Mouse (Mus musculus): ENCODE data around the gene Snai1. TPM values are rescaled to one million over a fixed set of nuclear protein-coding genes. Genes with fewer than 3 reads are reported as not detected.

Snai1 gene
- polyA plus RNA-seq, 1 experiment from 2014 or later = 17.4 TPM

DNA sequence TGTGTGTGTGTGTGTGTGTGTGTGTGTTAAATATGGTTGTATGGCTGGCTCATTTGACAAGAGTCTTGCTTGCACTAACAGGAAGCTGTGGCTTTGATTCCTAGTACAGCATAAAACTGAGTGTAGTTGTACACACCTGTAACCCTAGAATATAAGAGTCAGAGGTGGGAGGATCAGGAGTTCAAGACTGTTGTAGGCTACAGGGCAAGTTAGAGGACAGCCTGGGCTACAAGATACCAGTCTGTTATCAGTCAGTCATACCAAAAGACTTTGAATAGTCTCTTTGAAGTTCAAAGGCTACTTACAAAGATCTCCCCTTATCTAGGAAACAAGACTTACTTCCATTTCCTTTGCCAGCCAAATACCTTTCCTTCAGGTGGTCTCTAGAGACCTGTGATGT lies 4.1 kb upstream of the Snai1 start:
- H3K36me3 ChIP-seq (ENCODE audit: control insufficient read depth, insufficient read depth, low read length) = no peaks in the 10 kb centered on the region
- H3K4me3 ChIP-seq (ENCODE audit: low read depth, low read length) = no peak overlapping the region
- H3K9ac ChIP-seq (ENCODE audit: low read length) = no peak overlapping the region
- DNase-seq (ENCODE audit: low spot score) (no peak), ATAC-seq (replicated peaks; ENCODE audit: low FRiP score, low TSS enrichment, low read depth) (no peak)
- H3K9me3 ChIP-seq (ENCODE audit: control insufficient read depth, low read length) = no peaks in the 10 kb centered on the region
- H3K27ac ChIP-seq (ENCODE audit: low read depth) = no peak overlapping the region
- no peak overlapping the region for H3K4me2 ChIP-seq (ENCODE audit: low read length)
- peaks cover 5% of the 10 kb centered on the region for H3K4me1 ChIP-seq (replicated peaks; ENCODE audit: control insufficient read depth, insufficient read depth, low read length)
- H3K27me3 ChIP-seq (replicated peaks; ENCODE audit: control insufficient read depth, insufficient read depth, low read length) = peaks cover 14% of the 10 kb centered on the region

- 38% methylated on average over 10 of the region's 10 CpGs for WGBS
- no peak overlapping the region for H3K9ac ChIP-seq (ENCODE audit: low read length)
- peaks cover 20% of the 10 kb centered on the region for H3K4me1 ChIP-seq (replicated peaks; ENCODE audit: control insufficient read depth, insufficient read depth, low read length)
- no peak for DNase-seq (ENCODE audit: low spot score)
- no peak overlapping the region for H3K4me2 ChIP-seq (ENCODE audit: low read length)
- H3K4me3 ChIP-seq (ENCODE audit: low read depth, low read length) = no peak overlapping the region
- no peaks in the 10 kb centered on the region for H3K9me3 ChIP-seq (ENCODE audit: control insufficient read depth, low read length)
- ATAC-seq (replicated peaks; ENCODE audit: low FRiP score, low TSS enrichment, low read depth) = no peak
- no peak overlapping the region for H3K27ac ChIP-seq (ENCODE audit: low read depth)
- no peaks in the 10 kb centered on the region for H3K36me3 ChIP-seq (ENCODE audit: control insufficient read depth, insufficient read depth, low read length)
- H3K27me3 ChIP-seq (replicated peaks; ENCODE audit: control insufficient read depth, insufficient read depth, low read length) = peaks cover 14% of the 10 kb centered on the region
Measured at GRCm38 (mm10) chr2:167536320-167536945, 1.6 kb upstream of the Snai1 start.

GRCm38 (mm10) chr2:167538671-167539306 lies 794 bp downstream of the Snai1 start:
- Histone ChIP-seq H3K27ac (ENCODE audit: low read depth) (peak overlapping the region; percentile 51; the same call in 1 of the 2 replicates), H3K9me3 (ENCODE audit: control insufficient read depth, low read length) (no peaks in the 10 kb centered on the region), H3K36me3 (ENCODE audit: control insufficient read depth, insufficient read depth, low read length) (peaks cover 6% of the 10 kb centered on the region), H3K4me3 (ENCODE audit: low read depth, low read length) (peak overlapping the region; percentile 45), H3K4me2 (ENCODE audit: low read length) (peak overlapping the region; percentile 89), H3K27me3 (replicated peaks; ENCODE audit: control insufficient read depth, insufficient read depth, low read length) (peaks cover 14% of the 10 kb centered on the region), H3K4me1 (replicated peaks; ENCODE audit: control insufficient read depth, insufficient read depth, low read length) (peaks cover 43% of the 10 kb centered on the region), H3K9ac (ENCODE audit: low read length) (peak overlapping the region; percentile 56)
- DNase-seq (ENCODE audit: low spot score) (no peak), ATAC-seq (replicated peaks; ENCODE audit: low FRiP score, low TSS enrichment, low read depth) (no peak)
- 29% methylated on average over 31 of the region's 34 CpGs for WGBS

- H3K27ac ChIP-seq (ENCODE audit: low read depth) = no peak overlapping the region; the same call in 1 of the 2 replicates
- peak overlapping the region; percentile 45 for H3K4me3 ChIP-seq (ENCODE audit: low read depth, low read length)
- H3K36me3 ChIP-seq (ENCODE audit: control insufficient read depth, insufficient read depth, low read length) = peaks cover 6% of the 10 kb centered on the region
- 32% methylated on average over 14 of the region's 14 CpGs for WGBS
- ATAC-seq (replicated peaks; ENCODE audit: low FRiP score, low TSS enrichment, low read depth) = no peak
- H3K9me3 ChIP-seq (ENCODE audit: control insufficient read depth, low read length) = no peaks in the 10 kb centered on the region
- DNase-seq (ENCODE audit: low spot score) = no peak
- peak overlapping the region; percentile 32 for H3K9ac ChIP-seq (ENCODE audit: low read length)
- H3K4me1 ChIP-seq (replicated peaks; ENCODE audit: control insufficient read depth, insufficient read depth, low read length) = peaks cover 53% of the 10 kb centered on the region
- H3K4me2 ChIP-seq (ENCODE audit: low read length) = peak overlapping the region; percentile 89
- peaks cover 14% of the 10 kb centered on the region for H3K27me3 ChIP-seq (replicated peaks; ENCODE audit: control insufficient read depth, insufficient read depth, low read length)
Measured at GRCm38 (mm10) chr2:167539536-167540476, 1.8 kb downstream of the Snai1 start.

GRCm38 (mm10) chr2:167540477-167541110 lies 2.6 kb downstream of the Snai1 start:
- WGBS = 30% methylated on average over 12 of the region's 12 CpGs
- H3K9me3 ChIP-seq (ENCODE audit: control insufficient read depth, low read length) = no peaks in the 10 kb centered on the region
- H3K36me3 ChIP-seq (ENCODE audit: control insufficient read depth, insufficient read depth, low read length) = peaks cover 6% of the 10 kb centered on the region
- peaks cover 53% of the 10 kb centered on the region for H3K4me1 ChIP-seq (replicated peaks; ENCODE audit: control insufficient read depth, insufficient read depth, low read length)
- H3K9ac ChIP-seq (ENCODE audit: low read length) = peak overlapping the region; percentile 32
- H3K27ac ChIP-seq (ENCODE audit: low read depth) = peak overlapping the region; percentile 47; the same call in 1 of the 2 replicates
- peaks cover 14% of the 10 kb centered on the region for H3K27me3 ChIP-seq (replicated peaks; ENCODE audit: control insufficient read depth, insufficient read depth, low read length)
- no peak for DNase-seq (ENCODE audit: low spot score)
- no peak for ATAC-seq (replicated peaks; ENCODE audit: low FRiP score, low TSS enrichment, low read depth)
- H3K4me3 ChIP-seq (ENCODE audit: low read depth, low read length) = peak overlapping the region; percentile 45
- H3K4me2 ChIP-seq (ENCODE audit: low read length) = peak overlapping the region; percentile 89

- Histone ChIP-seq H3K9ac (ENCODE audit: low read length) (peak overlapping the region; percentile 32), H3K27ac (ENCODE audit: low read depth) (peak overlapping the region; percentile 47), H3K27me3 (replicated peaks; ENCODE audit: control insufficient read depth, insufficient read depth, low read length) (peaks cover 11% of the 10 kb centered on the region), H3K4me1 (replicated peaks; ENCODE audit: control insufficient read depth, insufficient read depth, low read length) (peaks cover 53% of the 10 kb centered on the region), H3K4me2 (ENCODE audit: low read length) (peak overlapping the region; percentile 89), H3K9me3 (ENCODE audit: control insufficient read depth, low read length) (no peaks in the 10 kb centered on the region), H3K4me3 (ENCODE audit: low read depth, low read length) (peak overlapping the region; percentile 45), H3K36me3 (ENCODE audit: control insufficient read depth, insufficient read depth, low read length) (peaks cover 6% of the 10 kb centered on the region)
- 24% methylated on average over 6 of the region's 6 CpGs for WGBS
- ATAC-seq (replicated peaks; ENCODE audit: low FRiP score, low TSS enrichment, low read depth) = no peak
- no peak for DNase-seq (ENCODE audit: low spot score)
Measured at GRCm38 (mm10) chr2:167541324-167541723, 3.3 kb downstream of the Snai1 start.

GRCm38 (mm10) chr2:167541761-167542160 lies 3.8 kb downstream of the Snai1 start:
- DNase-seq (ENCODE audit: low spot score) (no peak), ATAC-seq (replicated peaks; ENCODE audit: low FRiP score, low TSS enrichment, low read depth) (no peak)
- Histone ChIP-seq H3K9ac (ENCODE audit: low read length) (no peak overlapping the region; the same call in 1 of the 2 replicates), H3K36me3 (ENCODE audit: control insufficient read depth, insufficient read depth, low read length) (peaks cover 6% of the 10 kb centered on the region), H3K4me3 (ENCODE audit: low read depth, low read length) (0 out of 2 replicates have a peak overlapping the region, but pooled peaks have one; percentile 45), H3K27ac (ENCODE audit: low read depth) (peak overlapping the region; percentile 47; the same call in 1 of the 2 replicates), H3K4me1 (replicated peaks; ENCODE audit: control insufficient read depth, insufficient read depth, low read length) (peaks cover 53% of the 10 kb centered on the region), H3K4me2 (ENCODE audit: low read length) (peak overlapping the region; percentile 89), H3K27me3 (replicated peaks; ENCODE audit: control insufficient read depth, insufficient read depth, low read length) (peaks cover 7% of the 10 kb centered on the region), H3K9me3 (ENCODE audit: control insufficient read depth, low read length) (no peaks in the 10 kb centered on the region)
- WGBS = 81% methylated on average over 12 of the region's 12 CpGs

DNA sequence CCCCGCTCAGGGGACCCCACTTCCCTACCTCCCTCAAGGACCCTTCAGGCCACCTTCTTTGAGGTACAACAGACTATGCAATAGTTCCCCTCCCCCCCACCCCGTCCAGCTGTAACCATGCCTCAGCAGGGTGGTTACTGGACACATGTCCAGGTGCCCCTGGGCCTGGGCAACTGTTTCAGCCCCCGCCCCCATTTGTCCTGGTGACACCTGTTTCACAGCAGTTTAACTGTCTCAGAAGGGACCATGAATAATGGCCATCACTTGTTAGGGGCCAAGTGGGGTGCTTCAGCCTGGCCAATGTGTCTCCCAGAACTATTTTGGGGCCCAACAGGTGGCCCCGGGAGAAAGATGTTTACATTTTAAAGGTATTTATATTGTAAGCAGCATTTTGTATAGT lies 4.4 kb downstream of the Snai1 start:
- H3K9ac ChIP-seq (ENCODE audit: low read length) = no peak overlapping the region
- no peak overlapping the region for H3K4me3 ChIP-seq (ENCODE audit: low read depth, low read length)
- WGBS = 63% methylated on average over 4 of the region's 4 CpGs
- DNase-seq (ENCODE audit: low spot score) (no peak), ATAC-seq (replicated peaks; ENCODE audit: low FRiP score, low TSS enrichment, low read depth) (no peak)
- peaks cover 53% of the 10 kb centered on the region for H3K4me1 ChIP-seq (replicated peaks; ENCODE audit: control insufficient read depth, insufficient read depth, low read length)
- peaks cover 3% of the 10 kb centered on the region; the same call in 1 of the 2 replicates for H3K27me3 ChIP-seq (replicated peaks; ENCODE audit: control insufficient read depth, insufficient read depth, low read length)
- no peaks in the 10 kb centered on the region for H3K9me3 ChIP-seq (ENCODE audit: control insufficient read depth, low read length)
- no peak overlapping the region for H3K27ac ChIP-seq (ENCODE audit: low read depth)
- H3K4me2 ChIP-seq (ENCODE audit: low read length) = 0 out of 2 replicates have a peak overlapping the region, but pooled peaks have one; percentile 0
- peaks cover 6% of the 10 kb centered on the region for H3K36me3 ChIP-seq (ENCODE audit: control insufficient read depth, insufficient read depth, low read length)
